Mouse (Mus musculus) myocyte (in vitro differentiated cells): ENCODE measurements around the gene Rtp4. TPM values are rescaled to one million over a fixed set of nuclear protein-coding genes. Genes with fewer than 3 reads are reported as not detected.

ENCODE experiments used
- H3K27me3 ChIP-seq: one replicate; pipeline ENCODE4 v1.6.1; 2011; ENCODE audit not compliant: control insufficient read depth, insufficient read depth, insufficient read length
- H3K36me3 ChIP-seq: one replicate; pipeline ENCODE4 v1.6.1; 2011; ENCODE audit not compliant: control insufficient read depth, insufficient read depth
- H3K4me2 ChIP-seq: one replicate; pipeline ENCODE4 v1.6.1; 2011; ENCODE audit warnings: low read depth, control low read depth
- H3K4me3 ChIP-seq: one replicate; pipeline ENCODE4 v1.5.1; 2011; ENCODE audit warnings: mild to moderate bottlenecking, control low read depth, moderate library complexity
- H3K79me2 ChIP-seq: one replicate; pipeline ENCODE4 v1.6.1; 2011; ENCODE audit not compliant: control insufficient read depth, insufficient read depth
- H3ac ChIP-seq: one replicate; pipeline ENCODE4 v1.6.1; 2011; ENCODE audit not compliant: control insufficient read depth, insufficient read length
- CEBPB ChIP-seq: IDR thresholded peaks from 2 replicates; pipeline ENCODE4 v1.6.1; 2011; ENCODE audit warnings: mild to moderate bottlenecking, moderate library complexity; ENCODE audit not compliant: poor library complexity, insufficient read depth, severe bottlenecking
- E2F4 ChIP-seq: IDR thresholded peaks from one replicate; pipeline ENCODE4 v1.6.1; 2011; ENCODE audit warnings: mild to moderate bottlenecking, control low read depth, moderate library complexity; ENCODE audit not compliant: insufficient read depth
- MAX ChIP-seq: IDR thresholded peaks from one replicate; pipeline ENCODE4 v1.6.1; 2011; ENCODE audit warnings: low read depth, mild to moderate bottlenecking, control low read depth
- MYOD1 ChIP-seq, 3 experiments: IDR thresholded peaks; one replicate each; pipeline ENCODE4 v1.6.1; 2011; ENCODE audit warnings: control low read depth in 2 of 3, low read depth in 2 of 3, mild to moderate bottlenecking in 2 of 3, moderate library complexity in 1 of 3; ENCODE audit not compliant: insufficient read length in 2 of 3, control insufficient read depth in 1 of 3
- MYOG ChIP-seq, 3 experiments: IDR thresholded peaks; one replicate each; pipeline ENCODE4 v1.6.1; 2011; ENCODE audit warnings: control low read depth in 2 of 3, low read depth in 2 of 3, mild to moderate bottlenecking in 2 of 3; ENCODE audit not compliant: insufficient read length in 2 of 3, control insufficient read depth in 1 of 3, insufficient read depth in 1 of 3
- POLR2A ChIP-seq: IDR thresholded peaks from one replicate; pipeline ENCODE4 v1.6.1; 2011; ENCODE audit warnings: low read depth, mild to moderate bottlenecking, control low read depth, moderate library complexity; ENCODE audit not compliant: insufficient read length
- POLR2AphosphoS2 ChIP-seq: IDR thresholded peaks from one replicate; pipeline ENCODE4 v1.6.1; 2011; ENCODE audit warnings: low read depth, control low read depth; ENCODE audit not compliant: insufficient read length
- REST ChIP-seq: IDR thresholded peaks from one replicate; pipeline ENCODE4 v1.6.1; 2011; ENCODE audit warnings: mild to moderate bottlenecking, control low read depth, moderate library complexity; ENCODE audit not compliant: insufficient read depth, insufficient read length
- SRF ChIP-seq: IDR thresholded peaks from one replicate; pipeline ENCODE4 v1.6.1; 2011; ENCODE audit warnings: low read depth; ENCODE audit not compliant: control insufficient read depth, insufficient read length
- TCF12 ChIP-seq: IDR thresholded peaks from one replicate; pipeline ENCODE4 v1.6.1; 2011; ENCODE audit warnings: mild to moderate bottlenecking, control low read depth; ENCODE audit not compliant: poor library complexity, insufficient read depth, severe bottlenecking
- TCF3 ChIP-seq: IDR thresholded peaks from one replicate; pipeline ENCODE4 v1.6.1; 2011; ENCODE audit warnings: low read depth, control low read depth; ENCODE audit not compliant: insufficient read length
- USF1 ChIP-seq: IDR thresholded peaks from one replicate; pipeline ENCODE4 v1.6.1; 2011; ENCODE audit warnings: low read depth, mild to moderate bottlenecking, control low read depth, moderate library complexity
- polyA plus RNA-seq: library from polyadenylated mRNA; unstranded; fragments of >200 nt; fragmentation: generic; extraction: Trizol; gene quantifications from one replicate; pipeline ENCODE4 v1.2.1, GENCODE M21; 2012; ENCODE audit warnings: missing spikeins

Gene Rtp4
- polyA plus RNA-seq, 1 experiment = 0.82 TPM

DNA sequence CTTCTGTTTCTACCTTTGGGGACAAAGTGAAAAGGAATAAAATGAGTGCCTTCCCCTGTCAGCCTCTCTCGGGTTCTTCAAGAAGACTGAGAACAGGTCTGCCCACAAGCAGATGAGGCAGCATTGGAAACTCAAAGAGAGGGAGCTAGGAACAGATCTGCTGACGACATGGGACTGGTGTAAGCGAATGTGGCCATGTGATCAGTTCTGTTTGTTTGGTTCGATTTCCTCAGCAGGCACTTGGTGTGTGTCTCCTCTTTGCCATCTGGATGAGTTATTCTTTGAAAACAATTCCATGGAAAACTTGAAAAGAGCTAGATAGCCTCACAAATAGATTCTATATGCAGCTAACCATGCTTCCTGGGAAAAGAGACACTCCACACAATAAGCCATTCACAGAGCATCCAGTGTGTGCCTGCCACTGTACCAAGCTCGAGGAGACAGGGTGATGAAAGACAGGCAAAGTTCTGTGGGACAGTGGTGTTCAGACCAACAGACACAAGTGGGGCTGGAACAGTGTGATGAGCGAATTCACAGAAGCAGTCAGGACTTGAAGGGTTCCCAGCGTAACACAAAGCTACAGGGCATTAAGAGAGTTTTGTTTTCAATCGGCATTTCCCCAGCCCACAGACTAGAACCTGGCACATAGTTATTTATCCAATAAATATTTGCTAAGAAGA is 23.7 kb upstream of the Rtp4 start:
- no peaks in the 10 kb centered on the region for H3K27me3 ChIP-seq

GRCm38 (mm10) chr16:23497440-23497839 is 22.7 kb upstream of the Rtp4 start:
- Histone ChIP-seq H3K36me3 (no peaks in the 10 kb centered on the region), H3K4me3 (no peak overlapping the region), H3K27me3 (no peaks in the 10 kb centered on the region), H3K4me2 (peak overlapping the region; percentile 43), H3K79me2 (no peaks in the 10 kb centered on the region), H3ac (no peak overlapping the region)
- TF ChIP-seq MAX (no peak), SRF (no peak)

More for the DNA sequence above, 23.7 kb upstream of the Rtp4 start:
- no peak overlapping the region for H3ac ChIP-seq
- TF ChIP-seq MYOD1 (IDR thresholded peaks at IDR 0.05; ENCODE audit: control insufficient read depth in 1 of 3, insufficient read length in 2 of 3, low read depth in 2 of 3) = no peak
- TF ChIP-seq CEBPB = no peak
- no peak for TF ChIP-seq REST
- no peaks in the 10 kb centered on the region for H3K36me3 ChIP-seq
- H3K79me2 ChIP-seq = no peaks in the 10 kb centered on the region
- no peak overlapping the region for H3K4me3 ChIP-seq
- no peak overlapping the region for H3K4me2 ChIP-seq

GRCm38 (mm10) chr16:23497881-23498280 is 22.2 kb upstream of the Rtp4 start:
- Histone ChIP-seq H3K36me3 (no peaks in the 10 kb centered on the region), H3ac (no peak overlapping the region), H3K4me2 (peak overlapping the region; percentile 43), H3K4me3 (no peak overlapping the region), H3K79me2 (no peaks in the 10 kb centered on the region), H3K27me3 (no peaks in the 10 kb centered on the region)
- TF ChIP-seq TCF12 (no peak), CEBPB (no peak), TCF3 (no peak), REST (no peak), MYOD1 (IDR thresholded peaks at IDR 0.05; ENCODE audit: control insufficient read depth in 1 of 3, insufficient read length in 2 of 3, low read depth in 2 of 3) (no peak), MAX (no peak), MYOG (IDR thresholded peaks at IDR 0.05; ENCODE audit: control insufficient read depth in 1 of 3, insufficient read depth in 1 of 3, insufficient read length in 2 of 3, low read depth in 2 of 3) (no peak), POLR2A (no peak), USF1 (no peak), E2F4 (no peak), SRF (no peak), POLR2AphosphoS2 (no peak)

DNA sequence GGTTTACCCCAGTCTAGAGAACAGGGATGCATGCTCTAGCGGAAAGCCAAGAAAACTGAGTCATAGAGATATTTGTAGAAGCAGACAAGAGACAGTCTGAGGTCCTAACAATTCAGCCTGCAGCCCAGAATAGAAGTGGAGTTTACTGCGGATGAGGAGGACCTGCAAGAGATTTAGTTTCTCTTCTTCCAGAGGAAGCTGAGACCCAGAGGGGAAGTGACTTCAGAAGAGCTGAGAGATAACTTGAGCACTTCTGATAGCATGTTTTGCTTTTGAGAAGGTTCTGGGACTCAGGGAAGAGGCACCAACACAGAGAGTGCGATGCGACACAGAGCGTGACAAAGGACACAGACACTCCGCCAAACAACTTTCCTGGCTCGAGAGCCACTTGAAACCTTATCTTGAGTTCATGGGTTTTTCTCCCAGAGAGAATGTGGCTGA is 21.4 kb upstream of the Rtp4 start:
- H3K27me3 ChIP-seq = no peaks in the 10 kb centered on the region
- H3K4me2 ChIP-seq = peak overlapping the region; percentile 55
- H3K79me2 ChIP-seq = no peaks in the 10 kb centered on the region
- H3K36me3 ChIP-seq = no peaks in the 10 kb centered on the region
- H3ac ChIP-seq = no peak overlapping the region
- H3K4me3 ChIP-seq = no peak overlapping the region
- TF ChIP-seq REST (no peak), CEBPB (no peak), POLR2A (no peak), TCF3 (no peak), POLR2AphosphoS2 (no peak), E2F4 (no peak), USF1 (no peak), MYOD1 (IDR thresholded peaks at IDR 0.05; ENCODE audit: control insufficient read depth in 1 of 3, insufficient read length in 2 of 3, low read depth in 2 of 3) (no peak), MAX (no peak), MYOG (IDR thresholded peaks at IDR 0.05; ENCODE audit: control insufficient read depth in 1 of 3, insufficient read depth in 1 of 3, insufficient read length in 2 of 3, low read depth in 2 of 3) (no peak), SRF (no peak), TCF12 (no peak)

DNA sequence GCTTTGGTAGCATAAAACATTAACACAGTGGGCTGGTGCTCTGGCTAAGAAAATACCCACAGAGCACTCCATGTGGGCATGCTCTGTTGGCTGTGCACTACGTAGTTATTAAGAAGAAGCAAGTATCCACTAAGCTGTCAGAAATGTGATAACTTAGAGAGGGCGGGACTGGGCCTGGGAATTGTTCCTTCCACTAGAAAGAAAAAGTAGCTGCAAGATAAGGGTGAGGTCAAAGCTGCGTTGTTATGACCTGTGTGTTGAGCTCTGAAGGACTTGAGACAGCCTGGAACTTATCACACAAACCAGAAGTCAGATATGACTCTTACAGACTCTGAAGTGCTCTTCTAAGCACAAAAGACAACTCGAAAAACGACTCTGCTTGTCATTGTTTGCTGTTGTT is 19.5 kb upstream of the Rtp4 start:
- Histone ChIP-seq H3K79me2 (no peaks in the 10 kb centered on the region), H3K27me3 (no peaks in the 10 kb centered on the region), H3K4me3 (no peak overlapping the region), H3ac (no peak overlapping the region), H3K36me3 (no peaks in the 10 kb centered on the region), H3K4me2 (no peak overlapping the region)
- TF ChIP-seq MYOD1 (IDR thresholded peaks at IDR 0.05; ENCODE audit: control insufficient read depth in 1 of 3, insufficient read length in 2 of 3, low read depth in 2 of 3) (no peak), REST (no peak), MAX (no peak), USF1 (no peak), POLR2A (no peak), TCF3 (no peak), MYOG (IDR thresholded peaks at IDR 0.05; ENCODE audit: control insufficient read depth in 1 of 3, insufficient read depth in 1 of 3, insufficient read length in 2 of 3, low read depth in 2 of 3) (no peak), TCF12 (no peak), POLR2AphosphoS2 (no peak), CEBPB (no peak), E2F4 (no peak), SRF (no peak)
